10 mouse cellular contexts compared by ENCODE assay signal in the genomic region with DNA sequence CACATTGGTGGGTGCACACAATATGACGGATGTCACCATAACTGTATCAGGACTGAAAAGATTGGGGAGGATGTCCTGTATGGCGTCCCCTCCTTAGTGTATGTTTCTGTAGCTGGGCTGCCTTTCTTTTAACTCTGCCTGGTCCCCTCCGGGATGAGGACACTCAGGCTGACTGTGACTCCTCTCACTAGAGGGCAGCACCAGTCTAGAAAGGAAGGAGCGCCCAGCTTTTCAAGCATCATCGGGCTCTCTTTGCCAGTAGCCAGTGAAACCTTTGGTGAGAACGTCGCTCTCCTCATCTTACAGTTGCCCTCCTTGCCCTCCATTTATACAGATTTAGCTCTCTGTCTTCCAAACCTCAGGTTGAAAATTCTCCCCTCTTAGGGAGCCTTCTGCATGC.
DNase-seq lines count a peak whose midpoint lies in the region; ATAC-seq lines count a peak whose summit lies in the region.
"Had no signal": no experiment of that assay in that cellular context is flagged by ENCODE, and none has a peak within 500 bp of the region (broad histone marks: within the 10 kb centered on the region; RNA-seq: fewer than 3 reads in every experiment).

No protein-coding gene starts in this region.

- H3K4me1 ChIP-seq in forebrain, embryonic 16.5 days (replicated peaks; ENCODE audit: control insufficient read depth, insufficient read depth, low read length): peaks cover 9% of the 10 kb centered on the region; the same call in 1 of the 2 replicates
- peaks cover 26% of the 10 kb centered on the region for H3K4me1 ChIP-seq in midbrain, embryonic 14.5 days (ENCODE audit: control insufficient read depth, insufficient read depth, low read length)

- no peak overlapping the region for H3K9ac ChIP-seq in forebrain, embryonic 16.5 days (replicated peaks; ENCODE audit: low read depth, low read length)
- no peak overlapping the region for H3K9ac ChIP-seq in midbrain, embryonic 14.5 days (replicated peaks; ENCODE audit: low read length)
- H3K9ac ChIP-seq: embryonic facial prominence, embryonic 15.5 days; limb, embryonic 15.5 days had no signal

- no peak overlapping the region for H3K4me2 ChIP-seq in forebrain, embryonic 16.5 days (ENCODE audit: low read length)
- H3K4me2 ChIP-seq in midbrain, embryonic 14.5 days (ENCODE audit: low read length): peak overlapping the region; percentile 20; the same call in 1 of the 2 replicates
- H3K4me2 ChIP-seq: embryonic facial prominence, embryonic 15.5 days; limb, embryonic 15.5 days had no signal

- WGBS in forebrain, embryonic 16.5 days: 22% methylated on average over 7 of the region's 7 CpGs
- WGBS in midbrain, embryonic 14.5 days: 21% methylated on average over 7 of the region's 7 CpGs

- H3K36me3 ChIP-seq in forebrain, embryonic 16.5 days (ENCODE audit: control insufficient read depth, insufficient read depth): no peaks in the 10 kb centered on the region
- H3K36me3 ChIP-seq in midbrain, embryonic 14.5 days (ENCODE audit: control insufficient read depth, insufficient read depth, low read length): no peaks in the 10 kb centered on the region
- H3K36me3 ChIP-seq: embryonic facial prominence, embryonic 15.5 days; limb, embryonic 15.5 days had no signal

- no peaks in the 10 kb centered on the region for H3K9me3 ChIP-seq in forebrain, embryonic 16.5 days (ENCODE audit: control insufficient read depth, low read length)
- no peaks in the 10 kb centered on the region for H3K9me3 ChIP-seq in midbrain, embryonic 14.5 days (ENCODE audit: control insufficient read depth, low read length)
- H3K9me3 ChIP-seq: embryonic facial prominence, embryonic 15.5 days; limb, embryonic 15.5 days had no signal

- no peak overlapping the region for H3K27ac ChIP-seq in forebrain, embryonic 16.5 days (ENCODE audit: low read length)
- H3K27ac ChIP-seq in midbrain, embryonic 14.5 days (replicated peaks; ENCODE audit: low read depth, low read length): no peak overlapping the region; the same call in 1 of the 2 replicates
- H3K27ac ChIP-seq: embryonic facial prominence, embryonic 15.5 days; limb, embryonic 15.5 days had no signal

- no peak overlapping the region for H3K4me3 ChIP-seq in forebrain, embryonic 16.5 days (replicated peaks; ENCODE audit: low read length)
- no peak overlapping the region for H3K4me3 ChIP-seq in midbrain, embryonic 14.5 days (replicated peaks; ENCODE audit: low read depth, low read length)
- H3K4me3 ChIP-seq: embryonic facial prominence, embryonic 15.5 days; limb, embryonic 15.5 days had no signal

- DNase-seq in ovary, postnatal 14 days (ENCODE audit: low spot score): peak; percentile 41
- DNase-seq in ovary, postnatal 10 days (ENCODE audit: low spot score): no peak
- DNase-seq in cerebellum, adult 9-11 months: peak; percentile 67
- peak; percentile 46 for DNase-seq in layer of hippocampus, adult 9-11 months
- peak; percentile 88 for DNase-seq in midbrain, embryonic 14.5 days
- no peak for DNase-seq in spleen, adult 18-20 months
- no peak for DNase-seq in urinary bladder, postnatal 4 days (ENCODE audit: low spot score in 2 of 2)

- H3K27me3 ChIP-seq in forebrain, embryonic 16.5 days (replicated peaks; ENCODE audit: control insufficient read depth, insufficient read depth, low read length): no peaks in the 10 kb centered on the region
- H3K27me3 ChIP-seq in midbrain, embryonic 14.5 days (ENCODE audit: control insufficient read depth, insufficient read depth, low read length): no peaks in the 10 kb centered on the region

- ATAC-seq in forebrain, embryonic 16.5 days: peak; percentile 56
- ATAC-seq in midbrain, embryonic 14.5 days (ENCODE audit: low FRiP score, low TSS enrichment): no peak

Comparison
In these comparisons a context has a peak if more than half of its experiments do, and no peak if none do; other contexts are left out.
1. DNase-seq: peak in ovary, postnatal 14 days (single experiment), cerebellum, adult 9-11 months (single experiment), layer of hippocampus, adult 9-11 months (single experiment) and midbrain, embryonic 14.5 days (single experiment); none in ovary, postnatal 10 days (single experiment), spleen, adult 18-20 months (0 of 2) and urinary bladder, postnatal 4 days (0 of 2).